Mouse (Mus musculus): Measurements from ENCODE around the gene Ltbr.
A peak's percentile ranks its signal among the peaks of the same experiment; 100 is the strongest.
"Not testable (repeated sequence)": the region's sequence is repeated elsewhere in the genome, so short reads cannot be mapped to it uniquely, and the experiment has no call there.

Gene Ltbr

GRCm38 (mm10) chr6:125309406-125309805, 4.3 kb downstream of the Ltbr start:
- DNase-seq: no peak

GRCm38 (mm10) chr6:125308921-125309320, 4.8 kb downstream of the Ltbr start:
- no peak for DNase-seq

- no peak for DNase-seq
These were observed 6.6 kb downstream of the Ltbr start for GRCm38 (mm10) chr6:125307091-125307490.

- DNase-seq: no peak
These were observed 8.2 kb downstream of the Ltbr start for GRCm38 (mm10) chr6:125305465-125305864.

DNA sequence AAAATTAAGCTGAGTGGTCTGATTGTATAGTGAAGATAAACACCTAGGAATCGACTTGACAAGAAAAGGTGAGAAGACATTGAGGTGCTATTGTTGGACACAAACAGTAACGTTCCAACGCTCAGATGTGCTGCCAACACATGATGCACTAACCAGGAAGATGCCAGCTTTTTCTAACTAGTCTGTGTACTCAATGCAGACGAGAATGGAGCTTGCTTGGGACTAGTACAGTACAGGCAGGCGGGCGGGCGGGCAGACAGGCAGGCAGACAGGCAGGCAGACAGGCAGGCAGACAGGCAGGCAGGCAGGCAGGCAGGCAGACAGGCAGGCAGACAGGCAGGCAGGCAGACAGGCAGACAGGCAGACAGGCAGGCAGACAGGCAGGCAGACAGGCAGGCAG, 9.3 kb downstream of the Ltbr start:
- DNase-seq: not testable (repeated sequence)

DNA sequence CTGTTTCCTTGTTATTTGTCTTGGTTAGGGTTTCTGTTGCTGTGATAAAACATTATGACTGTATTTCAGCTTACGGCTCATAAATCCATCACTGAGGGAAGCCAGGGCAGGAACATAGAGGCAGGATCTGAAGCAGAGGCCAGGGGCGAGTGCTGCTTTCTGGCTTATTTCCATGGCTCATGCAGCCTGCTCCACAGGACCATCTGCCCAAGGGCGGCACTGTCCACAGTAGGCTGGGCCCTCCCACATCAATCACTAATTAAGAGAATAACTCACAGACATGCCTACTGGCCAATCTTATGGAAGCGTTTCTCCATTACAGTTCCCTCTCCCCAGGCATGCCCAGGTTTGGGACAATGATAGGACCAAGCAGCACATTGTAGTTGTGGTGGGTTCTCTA, 10.4 kb downstream of the Ltbr start:
- no peak for DNase-seq

GRCm38 (mm10) chr6:125302231-125302982, 11.3 kb downstream of the Ltbr start:
- no peak for DNase-seq

DNA sequence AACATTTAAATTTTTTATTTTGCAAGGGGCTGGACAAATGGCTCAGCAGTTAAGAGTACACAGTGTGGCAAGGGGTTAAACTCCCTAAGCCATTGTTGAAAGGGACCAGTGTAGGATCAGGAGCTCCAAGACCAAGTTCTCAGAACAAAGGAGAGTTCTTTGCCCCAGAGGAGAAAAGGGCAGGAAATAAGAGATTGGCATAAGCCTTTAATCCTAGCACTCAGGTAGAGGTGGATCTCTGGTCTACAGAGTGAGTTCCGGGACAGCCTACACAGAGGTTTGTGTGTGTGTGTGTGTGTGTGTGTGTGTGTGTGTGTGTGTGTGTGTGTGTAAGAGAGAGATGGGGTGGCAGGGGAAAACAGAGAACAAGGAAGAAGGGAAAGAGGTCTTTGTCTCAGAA, 12.7 kb downstream of the Ltbr start:
- no peak for DNase-seq

DNA sequence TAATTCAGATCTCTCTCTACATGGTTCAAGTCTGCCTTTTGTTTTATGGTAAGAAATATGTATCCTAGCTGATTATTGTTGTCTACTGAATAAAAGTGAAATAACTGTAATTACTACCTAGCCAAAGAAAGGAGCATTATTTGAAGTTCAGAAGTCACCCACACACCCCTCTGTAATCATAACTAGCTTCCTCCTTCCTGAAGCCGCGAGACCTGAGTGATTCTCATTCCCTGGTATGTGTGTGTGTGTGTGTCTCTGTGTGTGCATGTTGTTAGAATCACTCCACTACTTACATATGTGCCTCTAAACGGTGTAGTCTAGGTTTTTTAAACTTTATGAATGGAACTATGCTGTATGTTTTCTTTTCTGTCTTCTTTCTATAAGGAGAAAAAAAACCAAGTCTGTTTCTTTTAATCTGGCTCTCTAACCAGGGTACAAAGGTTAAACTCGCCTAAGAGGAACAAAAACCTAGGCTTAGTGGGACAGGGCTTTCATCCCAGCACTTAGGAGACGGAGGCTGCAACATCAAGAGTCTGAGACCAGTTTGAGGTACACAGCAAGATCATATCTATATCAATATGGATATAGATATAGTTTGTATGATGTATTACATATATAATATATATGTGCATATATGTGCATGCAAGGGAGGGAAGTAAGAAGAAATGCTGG, 16.4 kb downstream of the Ltbr start:
- no peak for DNase-seq

- no peak for DNase-seq
These were observed 19.6 kb downstream of the Ltbr start for GRCm38 (mm10) chr6:125294049-125294448.

DNA sequence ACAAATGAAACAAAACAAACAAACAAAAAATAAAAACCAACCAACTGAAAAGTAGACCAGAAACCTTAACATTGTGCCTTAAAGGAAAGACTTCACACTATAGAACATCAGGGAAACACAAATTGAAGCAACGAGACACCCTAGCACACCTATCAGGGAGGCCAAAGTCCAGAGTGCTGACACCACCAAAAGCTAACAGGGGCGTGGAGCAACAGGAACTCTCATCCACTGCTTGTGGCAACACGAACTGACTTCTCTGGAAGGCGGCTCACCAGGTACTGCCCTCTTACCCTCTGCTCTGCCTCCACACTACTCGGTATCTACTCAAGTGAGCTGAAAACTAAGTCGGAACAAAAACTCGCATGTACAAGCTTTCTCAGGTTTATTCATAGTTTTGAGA, 21.4 kb downstream of the Ltbr start:
- DNase-seq: no peak

- DNase-seq: no peak
These were observed 22.4 kb downstream of the Ltbr start for GRCm38 (mm10) chr6:125291329-125291728.

- DNase-seq: no peak
These were observed 25.0 kb downstream of the Ltbr start for GRCm38 (mm10) chr6:125288730-125289129.

DNA sequence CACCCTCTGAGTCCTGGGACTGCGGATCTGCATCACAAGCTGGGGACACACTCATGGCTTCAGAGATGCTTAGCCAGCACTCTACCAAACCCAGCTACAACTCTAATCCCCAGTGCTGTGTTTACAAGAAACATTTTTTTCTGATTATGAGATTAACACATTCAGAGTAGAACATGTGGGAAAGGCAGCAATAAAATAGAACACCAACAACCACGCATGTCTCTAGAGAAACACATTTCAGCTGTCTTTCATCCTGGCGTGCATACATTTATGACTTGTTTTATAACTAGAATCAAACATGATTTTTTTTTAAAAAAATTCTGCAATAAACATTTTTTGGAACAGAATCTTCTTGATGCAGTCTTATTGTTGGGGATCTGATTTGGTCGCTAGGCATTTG, 26.7 kb downstream of the Ltbr start:
- no peak for DNase-seq

GRCm38 (mm10) chr6:125285890-125286289, 27.8 kb downstream of the Ltbr start, which contains the start of gene Tuba3a:
TSS of gene Tuba3a (minus strand) at chr6:125286042.
- DNase-seq: no peak

DNA sequence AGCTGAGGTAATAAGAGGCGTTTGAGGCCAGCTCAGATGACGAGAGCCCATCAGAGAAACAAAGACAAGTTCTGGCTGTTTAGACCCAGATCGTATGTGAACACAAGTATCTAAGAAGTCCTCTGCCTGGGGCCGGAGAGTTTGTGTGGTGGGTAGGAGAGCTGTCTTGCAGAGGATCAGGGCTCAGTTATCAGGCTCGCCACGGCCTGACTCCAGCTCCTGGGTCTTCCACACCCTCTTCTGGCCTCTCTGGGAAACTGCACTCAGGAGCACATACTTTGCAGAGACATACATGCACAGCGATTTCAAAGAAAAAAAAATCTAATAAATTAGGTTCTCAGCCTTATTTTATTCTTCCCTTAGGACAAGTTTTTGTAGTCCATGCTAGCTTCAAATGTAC, 28.9 kb downstream of the Ltbr start:
- no peak for DNase-seq

DNA sequence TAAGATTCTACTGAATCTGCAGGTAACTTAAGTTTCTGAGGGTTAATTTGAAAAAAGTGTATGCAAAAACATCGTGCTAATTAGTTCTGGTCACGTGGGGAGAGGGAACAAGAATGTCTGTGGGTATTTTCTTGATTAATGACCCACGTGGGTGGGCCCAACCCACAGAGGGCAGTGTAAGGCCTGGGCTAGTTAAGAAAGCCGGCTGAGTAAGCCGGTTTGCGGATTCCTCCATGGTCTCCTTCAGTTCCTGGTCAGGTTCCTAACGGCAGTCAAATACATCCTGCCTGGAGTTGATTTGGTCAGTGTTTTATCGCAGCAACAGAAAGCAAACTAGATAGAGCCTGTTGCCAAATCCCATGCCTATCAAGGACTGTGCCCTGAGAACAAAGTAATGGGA, 29.4 kb downstream of the Ltbr start:
- no peak for DNase-seq

DNA sequence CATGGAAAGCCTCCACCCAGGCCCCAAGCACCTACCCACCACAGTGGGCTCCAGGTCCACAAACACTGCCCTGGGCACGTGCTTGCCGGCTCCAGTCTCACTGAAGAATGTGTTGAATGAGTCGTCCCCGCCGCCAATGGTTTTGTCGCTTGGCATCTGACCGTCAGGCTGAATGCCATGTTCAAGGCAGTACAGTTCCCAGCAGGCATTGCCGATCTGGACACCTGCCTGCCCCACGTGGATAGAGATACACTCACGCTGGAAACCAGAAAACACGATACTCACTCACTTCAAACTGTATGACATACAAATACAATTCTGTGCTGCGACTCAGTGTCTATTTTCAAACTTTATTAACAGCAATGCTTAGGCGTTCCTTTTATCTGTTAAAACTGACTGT, 31.0 kb downstream of the Ltbr start:
- not testable (repeated sequence) for DNase-seq

GRCm38 (mm10) chr6:125279729-125280128, 34.0 kb downstream of the Ltbr start:
- DNase-seq: no peak

- peak; percentile 41 for DNase-seq
These were observed 38.7 kb downstream of the Ltbr start for GRCm38 (mm10) chr6:125274841-125275563.

- no peak for DNase-seq
These were observed 41.4 kb downstream of the Ltbr start for GRCm38 (mm10) chr6:125272228-125272785.

DNA sequence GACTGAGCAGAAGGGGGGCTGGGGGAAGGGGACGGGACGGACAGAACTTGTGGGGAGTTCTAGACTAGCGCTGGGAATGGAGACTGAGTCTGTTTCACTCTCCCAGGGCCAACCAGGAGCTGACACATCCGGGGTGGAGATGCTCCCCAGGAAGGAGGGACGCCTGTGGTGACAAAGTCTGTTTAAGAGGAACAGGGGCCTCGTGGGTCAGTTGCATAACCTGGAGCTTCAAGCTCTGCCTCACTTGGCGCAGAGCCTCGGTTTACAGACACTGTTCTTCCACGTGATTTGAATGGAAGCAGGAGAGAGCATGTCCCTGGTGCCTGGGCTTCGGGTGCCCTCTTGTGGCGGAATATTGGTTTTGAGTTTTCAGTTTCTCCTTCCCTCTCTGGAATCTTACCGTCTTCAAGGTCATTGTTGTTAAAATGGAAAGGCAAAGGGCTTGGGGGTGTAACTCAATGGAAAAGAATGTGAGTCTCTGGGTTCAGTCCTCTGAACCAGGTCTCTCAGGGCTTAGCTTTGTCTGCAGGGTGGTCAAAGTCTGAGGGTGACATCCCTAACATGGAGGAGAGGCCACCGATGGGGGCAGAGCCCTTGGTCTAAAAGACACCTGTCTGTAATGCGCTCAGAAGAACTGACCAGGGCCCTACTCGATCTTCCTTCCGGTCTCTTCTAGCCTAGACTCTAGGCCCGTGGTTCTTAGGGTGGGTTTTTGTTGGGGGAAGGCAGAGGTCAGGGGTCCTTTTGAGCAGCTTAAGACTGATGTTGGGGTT, 42.0 kb downstream of the Ltbr start:
- peak; percentile 78 for DNase-seq

DNA sequence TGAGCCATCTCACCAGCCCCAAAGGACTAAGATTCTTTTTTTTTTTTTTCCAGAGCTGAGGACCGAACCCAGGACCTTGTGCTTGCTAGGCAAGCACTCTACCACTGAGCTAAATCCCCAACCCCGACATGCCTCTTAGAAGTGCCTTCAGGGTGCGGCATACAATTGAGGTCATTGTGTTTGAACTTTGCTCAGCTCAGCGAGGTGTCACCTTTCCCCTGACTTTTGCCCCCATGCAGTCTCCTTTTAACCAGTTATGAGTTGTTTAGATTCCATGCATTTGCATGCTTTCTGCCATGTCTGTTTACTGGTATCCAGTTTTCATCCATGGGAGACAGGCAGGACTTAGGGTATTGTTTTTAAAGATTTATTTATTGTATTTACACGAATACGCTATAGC, 44.9 kb downstream of the Ltbr start:
- DNase-seq: no peak
